Mouse (Mus musculus): ENCODE data around the gene Fabp1. TPM values are rescaled to one million over a fixed set of nuclear protein-coding genes. Genes with fewer than 3 reads are reported as not detected.

The Fabp1 gene
- total and polyA plus RNA-seq, 3 experiments, result not detected

DNA sequence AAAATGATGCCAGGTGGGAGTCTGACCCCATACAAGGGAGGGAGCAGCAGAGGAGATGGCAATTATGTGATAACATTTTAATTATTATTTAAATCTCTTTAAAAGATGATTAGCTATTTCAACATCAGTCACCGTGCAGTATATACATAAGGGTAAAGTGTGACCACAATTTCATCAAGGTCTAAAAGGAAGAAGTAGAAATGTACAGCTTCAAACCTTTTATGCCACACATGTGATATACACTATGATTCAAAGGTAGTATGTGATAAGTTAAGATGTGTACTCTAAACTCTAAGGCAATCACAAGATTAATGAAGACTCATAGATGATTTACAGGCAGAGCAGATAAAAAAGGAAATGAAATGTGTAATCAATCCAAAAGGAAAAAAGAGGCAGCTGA, 19.0 kb upstream of the Fabp1 start:
- H3K4me1 ChIP-seq (ENCODE audit: control insufficient read depth in 1 of 2, insufficient read depth in 2 of 2, low read length in 2 of 2), result no peaks in the 10 kb centered on the region
- no peak overlapping the region for H3K4me3 ChIP-seq (ENCODE audit: control insufficient read depth in 1 of 2, insufficient read depth in 1 of 2, low read depth in 2 of 2, low read length in 2 of 2)
- H3K36me3 ChIP-seq (ENCODE audit: control insufficient read depth in 1 of 2, insufficient read depth in 2 of 2, low read length in 2 of 2), result no peaks in the 10 kb centered on the region
- no peak overlapping the region for H3K9ac ChIP-seq (ENCODE audit: control insufficient read depth, low read depth, low read length, poor library complexity, severe bottlenecking)
- H3K79me2 ChIP-seq (ENCODE audit: control insufficient read depth, insufficient read depth, low read length, poor library complexity), result no peaks in the 10 kb centered on the region
- TF ChIP-seq KAT2A (conservative IDR thresholded peaks at IDR 0.05; ENCODE audit: low read depth, low read length), result no peak
- no peak for TF ChIP-seq MAZ (IDR thresholded peaks at IDR 0.05; ENCODE audit: low read depth, low read length)
- no peak for TF ChIP-seq MXI1 (IDR thresholded peaks at IDR 0.05; ENCODE audit: low read depth, low read length)
- no peak for TF ChIP-seq POLR2AphosphoS5 (IDR thresholded peaks at IDR 0.05; ENCODE audit: borderline replicate concordance, low read depth, low read length)
- TF ChIP-seq BHLHE40 (IDR thresholded peaks at IDR 0.05; ENCODE audit: borderline replicate concordance, low read depth, low read length), result no peak
- no peak for TF ChIP-seq MYC (IDR thresholded peaks at IDR 0.05; ENCODE audit: low read depth, low read length)
- no peak for TF ChIP-seq ETS1 (IDR thresholded peaks at IDR 0.05; ENCODE audit: low read depth, low read length)
- TF ChIP-seq CHD1 (IDR thresholded peaks at IDR 0.05; ENCODE audit: low read depth, low read length), result no peak
- no peak for TF ChIP-seq ZC3H11A (IDR thresholded peaks at IDR 0.05; ENCODE audit: low read depth, low read length)
- TF ChIP-seq JUND (IDR thresholded peaks at IDR 0.05; ENCODE audit: low read depth, low read length), result no peak
- no peak for TF ChIP-seq POLR2A (IDR thresholded peaks at IDR 0.05; ENCODE audit: control insufficient read depth in 1 of 2, insufficient read depth in 1 of 2, low read depth in 1 of 2, low read length in 2 of 2, poor library complexity in 1 of 2)
- TF ChIP-seq TAL1 (IDR thresholded peaks at IDR 0.05; ENCODE audit: low read length), result no peak
- TF ChIP-seq USF1 (IDR thresholded peaks at IDR 0.05; ENCODE audit: low read depth, low read length), result no peak
- no peak for TF ChIP-seq USF2 (IDR thresholded peaks at IDR 0.05; ENCODE audit: borderline replicate concordance in 1 of 2, insufficient read depth in 1 of 2, low read depth in 1 of 2, low read length in 2 of 2)
- no peak for TF ChIP-seq SMC3 (IDR thresholded peaks at IDR 0.05; ENCODE audit: low read depth, low read length)
- no peaks in the 10 kb centered on the region; the same call in 1 of the 2 replicates for H3K9me3 ChIP-seq (replicated peaks; ENCODE audit: insufficient read depth, low read length)
- H3K27me3 ChIP-seq (ENCODE audit: control insufficient read depth in 1 of 2, insufficient read depth in 2 of 2, low read length in 2 of 2), result peaks cover 0 to 3% of the 10 kb centered on the region in 2 experiments; a peak in 3 of 4 replicates
- DNase-seq (ENCODE audit: low read depth, low spot score), result no peak
- H3K27ac ChIP-seq (ENCODE audit: control insufficient read depth, low read depth, low read length), result no peak overlapping the region

DNA sequence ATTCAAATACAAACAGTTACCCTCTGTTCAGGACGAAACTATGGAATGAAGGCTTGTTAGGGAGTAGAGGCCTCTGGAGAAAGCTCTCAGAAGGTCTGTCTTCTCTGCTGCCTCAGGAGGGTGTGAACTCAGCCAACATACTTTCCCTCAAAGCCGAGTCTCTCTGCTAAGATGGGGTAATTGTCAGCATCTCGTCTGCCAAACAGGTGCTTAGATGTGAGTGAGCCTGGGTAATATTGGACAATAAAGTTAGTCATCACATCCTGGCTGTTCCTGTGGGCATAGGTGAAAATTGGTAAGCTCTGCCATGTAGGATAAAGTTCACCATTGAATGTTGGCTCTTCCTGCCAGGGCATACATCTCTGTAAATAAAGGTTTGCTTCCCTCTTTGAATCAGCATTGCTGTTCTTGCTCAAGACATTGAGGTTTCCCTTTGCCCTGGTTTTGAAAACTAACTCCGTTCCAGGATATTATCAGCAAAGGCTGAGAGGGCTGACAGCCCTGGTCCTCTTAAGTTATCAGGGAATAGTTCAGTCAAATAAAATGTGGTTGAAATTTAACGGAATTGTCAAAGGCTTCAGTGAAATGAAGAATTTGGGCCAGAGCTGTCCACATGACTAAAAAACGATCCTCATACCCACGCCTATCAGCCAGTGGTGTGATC, 14.6 kb upstream of the Fabp1 start:
- Histone ChIP-seq H3K4me1 (ENCODE audit: control insufficient read depth in 1 of 2, insufficient read depth in 2 of 2, low read length in 2 of 2) (no peaks in the 10 kb centered on the region), H3K79me2 (ENCODE audit: control insufficient read depth, insufficient read depth, low read length, poor library complexity) (no peaks in the 10 kb centered on the region), H3K27me3 (ENCODE audit: control insufficient read depth in 1 of 2, insufficient read depth in 2 of 2, low read length in 2 of 2) (peaks cover 4 to 5% of the 10 kb centered on the region in 2 experiments), H3K4me3 (ENCODE audit: control insufficient read depth in 1 of 2, insufficient read depth in 1 of 2, low read depth in 2 of 2, low read length in 2 of 2) (no peak overlapping the region), H3K27ac (ENCODE audit: control insufficient read depth, low read depth, low read length) (no peak overlapping the region), H3K9me3 (replicated peaks; ENCODE audit: insufficient read depth, low read length) (no peaks in the 10 kb centered on the region), H3K36me3 (ENCODE audit: control insufficient read depth in 1 of 2, insufficient read depth in 2 of 2, low read length in 2 of 2) (no peaks in the 10 kb centered on the region), H3K9ac (ENCODE audit: control insufficient read depth, low read depth, low read length, poor library complexity, severe bottlenecking) (no peak overlapping the region)
- TF ChIP-seq MYC (IDR thresholded peaks at IDR 0.05; ENCODE audit: low read depth, low read length), result no peak
- TF ChIP-seq GATA1 (IDR thresholded peaks at IDR 0.05; ENCODE audit: low read depth, low read length), result no peak
- TF ChIP-seq TBP (IDR thresholded peaks at IDR 0.05; ENCODE audit: low read depth, low read length), result no peak
- no peak for TF ChIP-seq KAT2A (conservative IDR thresholded peaks at IDR 0.05; ENCODE audit: low read depth, low read length)
- no peak for TF ChIP-seq EP300 (IDR thresholded peaks at IDR 0.05; ENCODE audit: low read depth in 1 of 2, low read length in 2 of 2)
- TF ChIP-seq MEF2A (IDR thresholded peaks at IDR 0.05; ENCODE audit: extremely low read depth, insufficient replicate concordance, low read depth, low read length, poor library complexity, severe bottlenecking), result no peak
- no peak for TF ChIP-seq SIN3A (IDR thresholded peaks at IDR 0.05; ENCODE audit: low read length)
- TF ChIP-seq TCF12 (IDR thresholded peaks at IDR 0.05; ENCODE audit: low read depth, low read length), result no peak
- TF ChIP-seq RAD21 (IDR thresholded peaks at IDR 0.05; ENCODE audit: low read depth, low read length), result no peak
- TF ChIP-seq ETS1 (IDR thresholded peaks at IDR 0.05; ENCODE audit: low read depth, low read length), result no peak
- no peak for TF ChIP-seq E2F4 (IDR thresholded peaks at IDR 0.05; ENCODE audit: borderline replicate concordance, low read depth, low read length)
- no peak for TF ChIP-seq ELF1 (IDR thresholded peaks at IDR 0.05; ENCODE audit: low read depth, low read length)
- TF ChIP-seq USF1 (IDR thresholded peaks at IDR 0.05; ENCODE audit: low read depth, low read length), result no peak
- TF ChIP-seq NELFE (IDR thresholded peaks at IDR 0.05; ENCODE audit: low read depth, low read length), result no peak
- no peak for TF ChIP-seq MAZ (IDR thresholded peaks at IDR 0.05; ENCODE audit: low read depth, low read length)
- TF ChIP-seq SMC3 (IDR thresholded peaks at IDR 0.05; ENCODE audit: low read depth, low read length), result no peak
- TF ChIP-seq RCOR1 (IDR thresholded peaks at IDR 0.05; ENCODE audit: low read depth, low read length), result no peak
- DNase-seq (ENCODE audit: low read depth, low spot score), result no peak

Data from MEL (cell line).